8 mouse cellular contexts compared by ENCODE assay signal in genomic region chr6:97204952-97205351, GRCm38 (mm10). TPM values are rescaled to one million over a fixed set of nuclear protein-coding genes. Genes with fewer than 3 reads are reported as not detected.
A peak's percentile ranks its signal among the peaks of the same experiment; 100 is the strongest.
DNase-seq lines count a peak whose midpoint lies in the region; ATAC-seq and TF ChIP-seq lines count a peak whose summit lies in the region.

No protein-coding gene starts in this region.

- intact Hi-C loops in left cerebral cortex, postnatal 25 days (cut with DNase I), result loop anchor here (2.0 kb wide), 1 partner anchor 26 kb away; the partner anchor contains the start of gene Tmf1

- under 1% methylated on average over 16 of the region's 16 CpGs for WGBS in forebrain, postnatal 0 days
- WGBS in kidney, postnatal 0 days, result under 1% methylated on average over 16 of the region's 16 CpGs
- WGBS in midbrain, embryonic 12.5 days, result under 1% methylated on average over 16 of the region's 16 CpGs

- peak overlapping the region; percentile 78 for H3K4me2 ChIP-seq in forebrain, postnatal 0 days (ENCODE audit: low read depth)
- H3K4me2 ChIP-seq in kidney, postnatal 0 days (ENCODE audit: low read length), result peak overlapping the region; percentile 65
- H3K4me2 ChIP-seq in midbrain, embryonic 12.5 days (replicated peaks), result peak overlapping the region; percentile 58

- no peak for TF ChIP-seq POLR2A in brain, embryonic 14.5 days (IDR thresholded peaks at IDR 0.05; ENCODE audit: borderline replicate concordance, extremely low read depth, insufficient read depth, insufficient read length, poor library complexity, severe bottlenecking)

- H3K27me3 ChIP-seq in forebrain, postnatal 0 days (ENCODE audit: insufficient read depth, low read length), result no peaks in the 10 kb centered on the region
- no peaks in the 10 kb centered on the region for H3K27me3 ChIP-seq in kidney, postnatal 0 days (ENCODE audit: insufficient read depth, low read length)
- 0 out of 2 replicates have a peak, but pooled peaks cover 5% of the 10 kb centered on the region for H3K27me3 ChIP-seq in midbrain, embryonic 12.5 days

- DNase-seq in retina, embryonic 14.5 days (ENCODE audit: low spot score), result peak; percentile 33
- no peak for DNase-seq in retina, postnatal 1 day
- peak; percentile 48 for DNase-seq in brain, embryonic 14.5 days (ENCODE audit: low read depth)
- DNase-seq in forebrain, postnatal 0 days, result no peak
- peak; percentile 30 for DNase-seq in kidney, postnatal 0 days (ENCODE audit: low spot score)
- peak; percentile 60 for DNase-seq in thymus, postnatal 4 days
- DNase-seq in left cerebral cortex, postnatal 25 days (ENCODE audit: low spot score in 2 of 2), result no peak

- ATAC-seq in forebrain, postnatal 0 days, result peak; percentile 14
- peak; percentile 47 for ATAC-seq in kidney, postnatal 0 days (replicated peaks; ENCODE audit: low FRiP score, low read depth)
- ATAC-seq in midbrain, embryonic 12.5 days (ENCODE audit: low FRiP score, low read depth), result peak; percentile 62

- peak overlapping the region; percentile 75 for H3K9ac ChIP-seq in forebrain, postnatal 0 days
- peak overlapping the region; percentile 91 for H3K9ac ChIP-seq in kidney, postnatal 0 days (ENCODE audit: low read depth, low read length)
- H3K9ac ChIP-seq in midbrain, embryonic 12.5 days (replicated peaks), result peak overlapping the region; percentile 95

- TF ChIP-seq CTCF in brain, embryonic 14.5 days (IDR thresholded peaks at IDR 0.05; ENCODE audit: borderline replicate concordance, extremely low read depth, insufficient read depth, insufficient read length), result no peak
- TF ChIP-seq CTCF in forebrain, postnatal 0 days (IDR thresholded peaks at IDR 0.05; ENCODE audit: low read depth), result no peak
- TF ChIP-seq CTCF in kidney, postnatal 0 days (IDR thresholded peaks at IDR 0.05; ENCODE audit: low read depth), result no peak

- peaks cover 3% of the 10 kb centered on the region; the same call in 1 of the 2 replicates for H3K36me3 ChIP-seq in forebrain, postnatal 0 days (ENCODE audit: insufficient read depth)
- no peaks in the 10 kb centered on the region for H3K36me3 ChIP-seq in kidney, postnatal 0 days (ENCODE audit: insufficient read depth, low read length)
- no peaks in the 10 kb centered on the region for H3K36me3 ChIP-seq in midbrain, embryonic 12.5 days

- H3K9me3 ChIP-seq in forebrain, postnatal 0 days (ENCODE audit: low read length), result no peaks in the 10 kb centered on the region
- H3K9me3 ChIP-seq in kidney, postnatal 0 days (replicated peaks; ENCODE audit: low read length), result no peaks in the 10 kb centered on the region
- no peaks in the 10 kb centered on the region for H3K9me3 ChIP-seq in midbrain, embryonic 12.5 days

- H3K4me1 ChIP-seq in forebrain, postnatal 0 days (ENCODE audit: insufficient read depth), result peaks cover 8% of the 10 kb centered on the region; the same call in 1 of the 2 replicates
- H3K4me1 ChIP-seq in kidney, postnatal 0 days (replicated peaks; ENCODE audit: insufficient read depth, low read length), result no peaks in the 10 kb centered on the region
- H3K4me1 ChIP-seq in midbrain, embryonic 12.5 days, result peaks cover 11% of the 10 kb centered on the region

- peak overlapping the region; percentile 64 for H3K4me3 ChIP-seq in forebrain, postnatal 0 days (ENCODE audit: low read depth, low read length)
- H3K4me3 ChIP-seq in kidney, postnatal 0 days (replicated peaks; ENCODE audit: low read depth, low read length), result peak overlapping the region; percentile 81
- H3K4me3 ChIP-seq in midbrain, embryonic 12.5 days, result peak overlapping the region; percentile 93

- H3K27ac ChIP-seq in forebrain, postnatal 0 days (ENCODE audit: low read depth, low read length), result peak overlapping the region; percentile 83
- H3K27ac ChIP-seq in kidney, postnatal 0 days, result peak overlapping the region; percentile 88
- peak overlapping the region; percentile 89 for H3K27ac ChIP-seq in midbrain, embryonic 12.5 days (replicated peaks)

RNA-seq across cellular contexts. Expression of gene Uba3, which starts 0.5 kb away (rescaled TPM):
- polyA plus RNA-seq in brain, embryonic 14.5 days (2012; rRNA removed), result 71.3 and 84.4 TPM in 2 replicates
- total RNA-seq in forebrain, postnatal 0 days (2014; rRNA removed), result 83.2 and 86.3 TPM in 2 replicates
- polyA plus RNA-seq in forebrain, postnatal 0 days (2015; fragmentation: Nextera tagmentation; extraction: Ambion mirVana), result 61.3 and 67.2 TPM in 2 replicates
- 57.1 TPM in 2 replicates for polyA plus RNA-seq in kidney, postnatal 0 days (2015; fragmentation: Nextera tagmentation; extraction: Ambion mirVana)
- polyA plus RNA-seq in midbrain, embryonic 12.5 days (2016; fragmentation: Nextera tagmentation; extraction: Ambion mirVana), result 91.8 and 92.1 TPM in 2 replicates
- total RNA-seq in left cerebral cortex, postnatal 25 days (2021), result 10 to 100 TPM; 68.6 to 75.2 TPM

RNA-seq across cellular contexts. Expression of gene Arl6ip5, which starts 5.5 kb away (rescaled TPM):
- 111 and 125 TPM in 2 replicates for polyA plus RNA-seq in brain, embryonic 14.5 days (2012; rRNA removed)
- total RNA-seq in forebrain, postnatal 0 days (2014; rRNA removed), result 101 and 121 TPM in 2 replicates
- polyA plus RNA-seq in forebrain, postnatal 0 days (2015; fragmentation: Nextera tagmentation; extraction: Ambion mirVana), result 144 and 146 TPM in 2 replicates
- 64.9 and 72.3 TPM in 2 replicates for polyA plus RNA-seq in kidney, postnatal 0 days (2015; fragmentation: Nextera tagmentation; extraction: Ambion mirVana)
- 60.6 and 66.1 TPM in 2 replicates for polyA plus RNA-seq in midbrain, embryonic 12.5 days (2016; fragmentation: Nextera tagmentation; extraction: Ambion mirVana)
- 100 to 1,000 TPM; 199 to 212 TPM for total RNA-seq in left cerebral cortex, postnatal 25 days (2021)

RNA-seq across cellular contexts. Expression of gene Tmf1, which starts 26.0 kb away (rescaled TPM):
- polyA plus RNA-seq in brain, embryonic 14.5 days (2012; rRNA removed), result 3.0 and 8.4 TPM in 2 replicates
- 30.7 and 32.7 TPM in 2 replicates for total RNA-seq in forebrain, postnatal 0 days (2014; rRNA removed)
- polyA plus RNA-seq in forebrain, postnatal 0 days (2015; fragmentation: Nextera tagmentation; extraction: Ambion mirVana), result 31.9 and 41.3 TPM in 2 replicates
- 48.6 and 50.7 TPM in 2 replicates for polyA plus RNA-seq in kidney, postnatal 0 days (2015; fragmentation: Nextera tagmentation; extraction: Ambion mirVana)
- 34.3 and 35.8 TPM in 2 replicates for polyA plus RNA-seq in midbrain, embryonic 12.5 days (2016; fragmentation: Nextera tagmentation; extraction: Ambion mirVana)
- 10 to 100 TPM; 50.0 to 54.9 TPM for total RNA-seq in left cerebral cortex, postnatal 25 days (2021)

RNA-seq across cellular contexts. Expression of gene Lmod3, which starts 47.6 kb away (rescaled TPM):
- 0.05 and 0.09 TPM in 2 replicates for polyA plus RNA-seq in brain, embryonic 14.5 days (2012; rRNA removed)
- total RNA-seq in forebrain, postnatal 0 days (2014; rRNA removed), result 0.05 and 0.46 TPM in 2 replicates
- 0.08 and 0.11 TPM in 2 replicates for polyA plus RNA-seq in forebrain, postnatal 0 days (2015; fragmentation: Nextera tagmentation; extraction: Ambion mirVana)
- 0.31 and 0.36 TPM in 2 replicates for polyA plus RNA-seq in kidney, postnatal 0 days (2015; fragmentation: Nextera tagmentation; extraction: Ambion mirVana)
- polyA plus RNA-seq in midbrain, embryonic 12.5 days (2016; fragmentation: Nextera tagmentation; extraction: Ambion mirVana), result not detected in 2 replicates
- total RNA-seq in left cerebral cortex, postnatal 25 days (2021), result not detected

RNA-seq across cellular contexts. Expression of gene Eogt, which starts 56.0 kb away (rescaled TPM):
- 12.6 and 15.8 TPM in 2 replicates for polyA plus RNA-seq in brain, embryonic 14.5 days (2012; rRNA removed)
- 18.0 and 24.8 TPM in 2 replicates for total RNA-seq in forebrain, postnatal 0 days (2014; rRNA removed)
- polyA plus RNA-seq in forebrain, postnatal 0 days (2015; fragmentation: Nextera tagmentation; extraction: Ambion mirVana), result 5.5 and 8.8 TPM in 2 replicates
- polyA plus RNA-seq in kidney, postnatal 0 days (2015; fragmentation: Nextera tagmentation; extraction: Ambion mirVana), result 12.8 and 14.4 TPM in 2 replicates
- polyA plus RNA-seq in midbrain, embryonic 12.5 days (2016; fragmentation: Nextera tagmentation; extraction: Ambion mirVana), result 9.6 and 10.7 TPM in 2 replicates
- total RNA-seq in left cerebral cortex, postnatal 25 days (2021), result 10 to 100 TPM; 25.8 to 34.5 TPM

Comparison
In these comparisons a context has a peak if more than half of its experiments do, and no peak if none do; other contexts are left out.
1. DNase-seq: peak in retina, embryonic 14.5 days (single experiment), brain, embryonic 14.5 days (single experiment), kidney, postnatal 0 days (single experiment) and thymus, postnatal 4 days (single experiment); none in retina, postnatal 1 day (single experiment), forebrain, postnatal 0 days (single experiment) and left cerebral cortex, postnatal 25 days (0 of 2).
2. Peak in every context shown above with its lines, with median percentiles within 50 percentile points of each other: ATAC-seq, H3K27ac ChIP-seq, H3K4me2 ChIP-seq, H3K4me3 ChIP-seq and H3K9ac ChIP-seq.